Mouse (Mus musculus): ENCODE measurements around the gene Snx32. TPM values are rescaled to one million over a fixed set of nuclear protein-coding genes. Genes with fewer than 3 reads are reported as not detected.
A peak's percentile ranks its signal among the peaks of the same experiment; 100 is the strongest.

Gene Snx32
- total and polyA plus RNA-seq, 3 experiments = 2.0 to 12.0 (median 9.8) TPM

DNA sequence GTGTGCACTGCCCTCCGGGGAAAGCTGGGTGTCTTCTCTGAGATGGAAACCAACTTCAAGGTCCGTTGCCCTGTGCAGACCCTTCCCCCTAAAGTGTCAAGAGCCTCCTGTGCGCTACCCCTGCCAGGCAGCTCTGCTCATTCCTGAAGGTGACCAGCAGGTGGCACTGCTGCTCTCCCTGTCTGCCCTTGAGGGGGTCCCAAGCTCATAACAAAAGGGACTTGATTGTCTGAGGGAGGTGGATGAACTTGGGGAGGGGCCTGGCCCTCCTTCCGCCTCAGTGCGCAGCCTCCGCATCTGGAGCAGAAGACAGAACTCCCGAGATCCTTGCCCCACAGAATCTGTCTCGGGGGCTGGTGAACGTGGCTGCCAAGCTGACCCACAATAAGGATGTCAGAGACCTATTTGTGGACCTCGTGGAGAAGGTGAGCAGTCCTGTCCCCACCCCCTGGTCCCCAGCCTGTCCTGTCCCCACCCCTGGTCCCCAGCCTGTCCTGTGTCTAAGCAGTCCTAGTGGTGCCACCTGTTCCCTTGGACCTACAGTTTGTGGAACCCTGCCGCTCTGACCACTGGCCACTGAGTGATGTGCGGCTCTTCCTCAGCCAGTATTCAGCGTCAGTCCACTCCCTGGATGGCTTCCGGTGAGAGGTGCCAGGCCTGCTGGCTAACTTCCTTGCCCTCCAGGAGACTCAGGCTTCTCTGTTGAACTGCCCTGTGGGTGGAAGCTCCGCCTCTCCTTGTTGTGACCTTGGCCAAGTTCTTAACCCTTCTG lies 46.4 kb downstream of the Snx32 start:
- peaks cover 72% of the 10 kb centered on the region for H3K36me3 ChIP-seq (replicated peaks)
- no peaks in the 10 kb centered on the region for H3K27me3 ChIP-seq (ENCODE audit: insufficient read depth, low read length)
- ATAC-seq (ENCODE audit: extremely low read depth, insufficient number of reproducible peaks, low FRiP score, poor library complexity, severe bottlenecking) (no peak), DNase-seq (ENCODE audit: low spot score) (no peak)
- peaks cover 50% of the 10 kb centered on the region for H3K4me1 ChIP-seq (ENCODE audit: insufficient read depth, low read depth, low read length)
- no peaks in the 10 kb centered on the region for H3K9me3 ChIP-seq (replicated peaks)
- H3K4me3 ChIP-seq (ENCODE audit: low read depth, low read length) = no peak overlapping the region
- TF ChIP-seq POLR2AphosphoS5 (IDR thresholded peaks at IDR 0.05; ENCODE audit: insufficient replicate concordance, low read depth, low read length) = no peak
- no peak for TF ChIP-seq GATA1 (IDR thresholded peaks at IDR 0.05; ENCODE audit: borderline replicate concordance, low read length)
- TF ChIP-seq CTCF (IDR thresholded peaks at IDR 0.05; ENCODE audit: low read depth, low read length) = peak; percentile 89

DNA sequence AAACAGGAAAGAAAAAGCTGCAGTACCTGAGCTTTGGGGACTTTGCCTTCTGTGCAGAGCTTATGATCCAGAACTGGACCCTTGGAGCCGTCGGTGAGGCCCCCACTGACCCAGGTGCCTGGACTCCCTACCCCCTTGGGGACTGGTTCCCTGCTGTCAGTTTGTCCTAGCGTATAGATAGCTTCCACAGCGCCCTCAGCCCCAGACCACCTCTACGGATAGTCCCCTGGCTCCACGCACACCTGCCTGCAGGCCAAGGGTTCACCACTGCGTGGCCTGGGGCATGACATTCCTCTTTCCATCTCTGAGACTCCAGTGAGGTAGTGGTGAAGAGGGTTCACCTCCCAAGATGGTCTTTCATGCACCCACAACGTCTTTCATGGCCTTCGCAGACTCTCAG lies 47.1 kb downstream of the Snx32 start:
- Histone ChIP-seq H3K36me3 (replicated peaks) (peaks cover 70% of the 10 kb centered on the region), H3K4me1 (ENCODE audit: insufficient read depth, low read depth, low read length) (peaks cover 52% of the 10 kb centered on the region), H3K9me3 (replicated peaks) (no peaks in the 10 kb centered on the region), H3K4me3 (ENCODE audit: low read depth, low read length) (no peak overlapping the region), H3K27me3 (ENCODE audit: insufficient read depth, low read length) (no peaks in the 10 kb centered on the region)
- ATAC-seq (ENCODE audit: extremely low read depth, insufficient number of reproducible peaks, low FRiP score, poor library complexity, severe bottlenecking) (no peak), DNase-seq (ENCODE audit: low spot score) (no peak)
- TF ChIP-seq CTCF (IDR thresholded peaks at IDR 0.05; ENCODE audit: low read depth, low read length) = no peak
- TF ChIP-seq GATA2 (IDR thresholded peaks at IDR 0.05; ENCODE audit: borderline replicate concordance, low read depth, low read length) = no peak
- TF ChIP-seq POLR2AphosphoS5 (IDR thresholded peaks at IDR 0.05; ENCODE audit: insufficient replicate concordance, low read depth, low read length) = no peak
- TF ChIP-seq TAL1 (conservative IDR thresholded peaks at IDR 0.05; ENCODE audit: low read depth, low read length) = no peak
- no peak for TF ChIP-seq GATA1 (IDR thresholded peaks at IDR 0.05; ENCODE audit: borderline replicate concordance, low read length)

DNA sequence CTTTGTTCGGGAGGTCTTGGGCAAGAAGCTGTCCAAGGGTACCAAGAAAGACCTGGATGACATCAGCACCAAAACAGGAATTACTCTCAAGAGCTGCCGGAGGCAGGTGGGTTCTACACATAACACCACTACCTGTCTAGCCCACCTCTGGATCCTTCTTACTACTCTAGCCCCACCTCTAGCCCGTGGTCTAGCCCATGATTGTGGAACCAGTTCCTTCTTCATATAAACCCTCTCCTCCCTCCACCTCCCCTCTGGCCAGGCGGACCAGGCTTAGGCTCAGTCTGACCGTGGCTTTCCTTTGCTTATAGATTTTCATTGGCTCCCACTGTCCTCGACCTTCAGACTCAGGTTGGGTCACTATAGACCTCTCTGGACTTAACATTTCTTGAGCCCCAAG lies 48.9 kb downstream of the Snx32 start:
- Histone ChIP-seq H3K4me3 (ENCODE audit: low read depth, low read length) (peak overlapping the region; percentile 88; the same call in 1 of the 2 replicates), H3K36me3 (replicated peaks) (peaks cover 54% of the 10 kb centered on the region), H3K4me1 (ENCODE audit: insufficient read depth, low read depth, low read length) (peaks cover 60% of the 10 kb centered on the region), H3K27me3 (ENCODE audit: insufficient read depth, low read length) (no peaks in the 10 kb centered on the region), H3K9me3 (replicated peaks) (no peaks in the 10 kb centered on the region)
- ATAC-seq (ENCODE audit: extremely low read depth, insufficient number of reproducible peaks, low FRiP score, poor library complexity, severe bottlenecking) (no peak), DNase-seq (ENCODE audit: low spot score) (no peak)
- TF ChIP-seq TAL1 (conservative IDR thresholded peaks at IDR 0.05; ENCODE audit: low read depth, low read length) (no peak), GATA2 (IDR thresholded peaks at IDR 0.05; ENCODE audit: borderline replicate concordance, low read depth, low read length) (no peak), CTCF (IDR thresholded peaks at IDR 0.05; ENCODE audit: low read depth, low read length) (no peak), POLR2AphosphoS5 (IDR thresholded peaks at IDR 0.05; ENCODE audit: insufficient replicate concordance, low read depth, low read length) (no peak), GATA1 (IDR thresholded peaks at IDR 0.05; ENCODE audit: borderline replicate concordance, low read length) (no peak)

DNA sequence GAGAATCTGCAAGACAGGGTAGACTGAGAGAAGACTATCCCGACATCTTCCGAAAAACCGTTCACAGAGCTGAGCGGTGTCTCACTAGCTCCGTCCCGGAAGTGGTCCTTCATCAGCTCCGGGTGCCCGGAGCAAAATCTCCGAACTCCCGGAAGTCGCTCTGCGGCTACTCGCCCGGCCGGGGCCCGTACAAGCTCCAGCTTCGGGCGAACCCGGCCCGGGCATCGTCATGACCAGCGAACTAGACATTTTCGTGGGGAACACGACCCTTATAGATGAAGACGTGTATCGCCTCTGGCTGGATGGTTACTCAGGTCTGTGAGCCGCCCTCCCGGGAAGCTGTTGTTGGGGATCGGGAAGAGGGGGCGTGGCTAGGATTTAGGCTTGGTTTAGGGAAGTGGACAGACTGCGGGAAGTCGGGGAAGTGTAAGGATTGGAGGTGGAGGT lies 49.9 kb downstream of the Snx32 start, which contains the start of gene Fibp:
Gene Fibp, plus strand, starts transcription at position 151 of the 447 bp plus-strand sequence.
- Histone ChIP-seq H3K4me3 (ENCODE audit: low read depth, low read length) (peak within 1 kb of the TSS; percentile 88), H3K27me3 (ENCODE audit: insufficient read depth, low read length) (no peaks in the 10 kb centered on the region), H3K36me3 (replicated peaks) (peaks cover 54% of the 10 kb centered on the region), H3K9me3 (replicated peaks) (no peaks in the 10 kb centered on the region), H3K4me1 (ENCODE audit: insufficient read depth, low read depth, low read length) (peaks cover 69% of the 10 kb centered on the region)
- TF ChIP-seq TAL1 (conservative IDR thresholded peaks at IDR 0.05; ENCODE audit: low read depth, low read length) (no peak), POLR2AphosphoS5 (IDR thresholded peaks at IDR 0.05; ENCODE audit: insufficient replicate concordance, low read depth, low read length) (no peak), CTCF (IDR thresholded peaks at IDR 0.05; ENCODE audit: low read depth, low read length) (no peak), GATA1 (IDR thresholded peaks at IDR 0.05; ENCODE audit: borderline replicate concordance, low read length) (no peak), GATA2 (IDR thresholded peaks at IDR 0.05; ENCODE audit: borderline replicate concordance, low read depth, low read length) (no peak)
- ATAC-seq (ENCODE audit: extremely low read depth, insufficient number of reproducible peaks, low FRiP score, poor library complexity, severe bottlenecking) (0 out of 2 replicates have a peak, but pooled peaks have one; percentile 11), DNase-seq (ENCODE audit: low spot score) (peak; percentile 64)

DNA sequence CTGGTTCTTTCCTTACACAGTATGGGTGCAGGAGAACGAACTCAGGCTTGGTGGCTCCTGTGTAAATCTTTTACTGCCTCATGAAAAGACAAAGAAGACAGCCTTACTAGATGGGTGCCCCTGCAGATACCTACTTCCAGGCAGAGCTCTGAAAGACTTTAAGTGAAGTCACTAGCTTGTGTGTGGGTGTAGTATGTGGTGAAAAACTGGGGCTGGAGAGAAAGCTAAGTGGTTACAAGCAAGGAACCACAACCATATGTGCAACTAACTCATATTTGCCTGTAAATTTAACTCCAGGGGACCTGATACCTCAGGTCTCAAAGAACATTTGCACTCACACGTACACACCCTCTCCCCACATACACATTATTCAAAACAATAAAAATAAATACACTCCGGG lies 50.4 kb downstream of the Snx32 start:
- peaks cover 54% of the 10 kb centered on the region for H3K36me3 ChIP-seq (replicated peaks)
- TF ChIP-seq POLR2AphosphoS5 (IDR thresholded peaks at IDR 0.05; ENCODE audit: insufficient replicate concordance, low read depth, low read length) (no peak), GATA1 (IDR thresholded peaks at IDR 0.05; ENCODE audit: borderline replicate concordance, low read length) (no peak), TAL1 (conservative IDR thresholded peaks at IDR 0.05; ENCODE audit: low read depth, low read length) (no peak), GATA2 (IDR thresholded peaks at IDR 0.05; ENCODE audit: borderline replicate concordance, low read depth, low read length) (no peak), CTCF (IDR thresholded peaks at IDR 0.05; ENCODE audit: low read depth, low read length) (no peak)
- ATAC-seq (ENCODE audit: extremely low read depth, insufficient number of reproducible peaks, low FRiP score, poor library complexity, severe bottlenecking) (no peak), DNase-seq (ENCODE audit: low spot score) (no peak)
- H3K4me3 ChIP-seq (ENCODE audit: low read depth, low read length) = peak overlapping the region; percentile 88
- no peaks in the 10 kb centered on the region for H3K9me3 ChIP-seq (replicated peaks)
- no peaks in the 10 kb centered on the region for H3K27me3 ChIP-seq (ENCODE audit: insufficient read depth, low read length)
- peaks cover 75% of the 10 kb centered on the region for H3K4me1 ChIP-seq (ENCODE audit: insufficient read depth, low read depth, low read length)

DNA sequence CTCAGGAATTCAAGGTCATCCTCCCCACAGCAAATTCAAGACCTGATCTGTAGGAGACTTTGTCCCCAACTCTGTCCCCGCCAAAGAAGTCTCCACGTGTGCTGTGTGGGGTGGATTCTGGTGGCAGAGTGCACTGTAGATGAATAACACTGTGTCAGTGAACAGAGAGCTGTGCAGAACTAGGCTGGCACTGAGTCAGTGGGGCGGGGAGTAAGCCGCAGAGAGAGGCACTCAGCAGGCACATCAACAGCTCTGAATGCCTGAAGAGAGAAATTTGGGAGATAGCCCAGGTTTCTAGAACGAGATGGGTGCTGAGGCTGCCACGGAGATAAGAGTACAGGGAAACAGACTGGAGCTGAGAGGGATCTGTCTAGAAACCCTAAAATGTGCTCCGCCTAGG lies 51.3 kb downstream of the Snx32 start:
- H3K9me3 ChIP-seq (replicated peaks) = no peaks in the 10 kb centered on the region
- TF ChIP-seq POLR2AphosphoS5 (IDR thresholded peaks at IDR 0.05; ENCODE audit: insufficient replicate concordance, low read depth, low read length) = no peak
- no peak for TF ChIP-seq GATA2 (IDR thresholded peaks at IDR 0.05; ENCODE audit: borderline replicate concordance, low read depth, low read length)
- no peak for TF ChIP-seq GATA1 (IDR thresholded peaks at IDR 0.05; ENCODE audit: borderline replicate concordance, low read length)
- no peak for TF ChIP-seq TAL1 (conservative IDR thresholded peaks at IDR 0.05; ENCODE audit: low read depth, low read length)
- TF ChIP-seq CTCF (IDR thresholded peaks at IDR 0.05; ENCODE audit: low read depth, low read length) = no peak
- ATAC-seq (ENCODE audit: extremely low read depth, insufficient number of reproducible peaks, low FRiP score, poor library complexity, severe bottlenecking) (no peak), DNase-seq (ENCODE audit: low spot score) (no peak)
- peaks cover 54% of the 10 kb centered on the region for H3K36me3 ChIP-seq (replicated peaks)
- H3K4me1 ChIP-seq (ENCODE audit: insufficient read depth, low read depth, low read length) = peaks cover 80% of the 10 kb centered on the region
- no peak overlapping the region for H3K4me3 ChIP-seq (ENCODE audit: low read depth, low read length)
- no peaks in the 10 kb centered on the region for H3K27me3 ChIP-seq (ENCODE audit: insufficient read depth, low read length)
